Mouse (Mus musculus) E14TG2a.4 (cell line): ENCODE measurements around the gene Ddx27.

Source experiments
- CTCF ChIP-seq: conservative IDR thresholded peaks from 2 replicates; pipeline ENCODE4 v1.5.1; 2014; ENCODE audit warnings: low read length
- NANOG ChIP-seq: IDR thresholded peaks from 2 replicates; pipeline ENCODE4 v1.6.1; 2014; ENCODE audit warnings: borderline replicate concordance, low read length, mixed read lengths
- POU5F1 ChIP-seq: IDR thresholded peaks from 2 replicates; pipeline ENCODE4 v1.6.1; 2014; ENCODE audit warnings: low read length, borderline replicate concordance

DNA sequence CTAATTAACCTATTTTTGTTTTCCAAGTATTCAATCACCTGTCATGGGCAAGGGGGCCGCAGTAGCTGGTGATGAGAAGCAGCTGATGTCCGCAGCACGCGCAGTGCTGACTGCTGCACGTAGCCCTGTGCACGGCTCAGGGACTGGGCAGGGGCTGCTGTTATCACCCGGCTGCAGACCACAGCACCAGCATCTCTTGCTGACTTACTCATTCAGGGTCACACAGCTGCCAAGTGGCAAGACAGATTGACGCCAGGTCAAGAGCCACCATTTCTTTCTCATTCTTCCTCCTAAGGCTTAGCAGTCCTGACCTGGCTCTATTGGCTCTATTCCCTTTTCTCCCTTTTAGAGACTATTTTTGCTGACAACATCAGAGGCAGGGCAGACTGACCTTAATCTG is 24.4 kb downstream of the Ddx27 start:
- no peak for TF ChIP-seq CTCF
- TF ChIP-seq POU5F1: no peak
- no peak for TF ChIP-seq NANOG
